Mouse (Mus musculus) mesoderm, embryonic 11.5 days (tissue): ENCODE measurements around the gene Pacs2.

Experiments used
- DNase-seq: peaks from one replicate; pipeline ENCODE4 v3.0.0-alpha.2; 2012; ENCODE audit warnings: low read depth, low spot score

The Pacs2 gene

GRCm38 (mm10) chr12:113119516-113120410 is 105.5 kb downstream of the Pacs2 start:
- peak; percentile 81 for DNase-seq
